Mouse (Mus musculus): Measurements from ENCODE around the gene Gucy2d.

Gene Gucy2d

GRCm38 (mm10) chr7:98490328-98490727, 50.1 kb downstream of the Gucy2d start:
- no peak for DNase-seq (ENCODE audit: low read depth, low spot score)

- DNase-seq (ENCODE audit: low read depth, low spot score): no peak
Observed at GRCm38 (mm10) chr7:98490911-98491310, 50.7 kb downstream of the Gucy2d start.

- DNase-seq (ENCODE audit: low read depth, low spot score): no peak
Observed at GRCm38 (mm10) chr7:98491451-98492200, 51.4 kb downstream of the Gucy2d start.

- no peak for DNase-seq (ENCODE audit: low read depth, low spot score)
Observed at GRCm38 (mm10) chr7:98492331-98492730, 52.1 kb downstream of the Gucy2d start.

GRCm38 (mm10) chr7:98493307-98493706, 53.1 kb downstream of the Gucy2d start:
- no peak for DNase-seq (ENCODE audit: low read depth, low spot score)

- no peak for DNase-seq (ENCODE audit: low read depth, low spot score)
Observed at GRCm38 (mm10) chr7:98493901-98494480, 53.8 kb downstream of the Gucy2d start.

GRCm38 (mm10) chr7:98495591-98495990, 55.4 kb downstream of the Gucy2d start:
- no peak for DNase-seq (ENCODE audit: low read depth, low spot score)

- DNase-seq (ENCODE audit: low read depth, low spot score): no peak
Observed at GRCm38 (mm10) chr7:98497451-98497850, 57.2 kb downstream of the Gucy2d start.

GRCm38 (mm10) chr7:98498101-98498500, 57.9 kb downstream of the Gucy2d start:
- no peak for DNase-seq (ENCODE audit: low read depth, low spot score)

GRCm38 (mm10) chr7:98498656-98499560, 58.7 kb downstream of the Gucy2d start:
- DNase-seq (ENCODE audit: low read depth, low spot score): no peak

GRCm38 (mm10) chr7:98499561-98500292, 59.5 kb downstream of the Gucy2d start:
- no peak for DNase-seq (ENCODE audit: low read depth, low spot score)

- no peak for DNase-seq (ENCODE audit: low read depth, low spot score)
Observed at GRCm38 (mm10) chr7:98500470-98500869, 60.3 kb downstream of the Gucy2d start.

GRCm38 (mm10) chr7:98501078-98501477, 60.9 kb downstream of the Gucy2d start:
- no peak for DNase-seq (ENCODE audit: low read depth, low spot score)

- no peak for DNase-seq (ENCODE audit: low read depth, low spot score)
Observed at GRCm38 (mm10) chr7:98502921-98503320, 62.7 kb downstream of the Gucy2d start.

GRCm38 (mm10) chr7:98503951-98504647, 63.9 kb downstream of the Gucy2d start:
- DNase-seq (ENCODE audit: low read depth, low spot score): no peak

- DNase-seq (ENCODE audit: low read depth, low spot score): no peak
Observed at GRCm38 (mm10) chr7:98504726-98505314, 64.6 kb downstream of the Gucy2d start.

- DNase-seq (ENCODE audit: low read depth, low spot score): no peak
Observed at GRCm38 (mm10) chr7:98505664-98506063, 65.4 kb downstream of the Gucy2d start.

GRCm38 (mm10) chr7:98510961-98511958, 71.0 kb downstream of the Gucy2d start:
- DNase-seq (ENCODE audit: low read depth, low spot score): no peak

- DNase-seq (ENCODE audit: low read depth, low spot score): peak; percentile 30
Observed at GRCm38 (mm10) chr7:98513251-98513650, 73.0 kb downstream of the Gucy2d start.

Data from ES-CJ7 (cell line).